Mouse (Mus musculus) testis, adult 2 months (tissue): ENCODE results near the gene Rrm1. TPM values are rescaled to one million over a fixed set of nuclear protein-coding genes. Genes with fewer than 3 reads are reported as not detected.

Experiments
- H3K27ac ChIP-seq: fragments of 200-500 bp; 2 replicates; pipeline ENCODE4 v1.5.1; 2012; ENCODE audit warnings: low read depth, low read length; ENCODE audit not compliant: control insufficient read depth, insufficient read depth
- H3K27me3 ChIP-seq: fragments of 200-500 bp; 2 replicates; pipeline ENCODE4 v1.6.1; 2012; ENCODE audit warnings: mild to moderate bottlenecking, low read length, moderate library complexity; ENCODE audit not compliant: control insufficient read depth, insufficient read depth
- H3K36me3 ChIP-seq: fragments of 200-500 bp; 2 replicates; pipeline ENCODE4 v1.6.1; 2012; ENCODE audit warnings: mild to moderate bottlenecking, low read length; ENCODE audit not compliant: control insufficient read depth, insufficient read depth
- H3K4me1 ChIP-seq: fragments of 200-500 bp; 2 replicates; pipeline ENCODE4 v1.6.1; 2012; ENCODE audit warnings: low read length; ENCODE audit not compliant: control insufficient read depth, insufficient read depth
- H3K4me3 ChIP-seq: fragments of 200-500 bp; 2 replicates; pipeline ENCODE4 v1.5.1; 2012; ENCODE audit warnings: low read depth, mild to moderate bottlenecking, low read length, moderate library complexity, mixed read lengths; ENCODE audit not compliant: control insufficient read depth
- CTCF ChIP-seq: fragments of 200-500 bp; IDR thresholded peaks from 2 replicates; pipeline ENCODE4 v1.5.1; 2012; ENCODE audit warnings: low read depth, mild to moderate bottlenecking, inconsistent platforms, low read length, moderate library complexity; ENCODE audit not compliant: control insufficient read depth, insufficient read depth, insufficient replicate concordance
- POLR2A ChIP-seq: fragments of 200-500 bp; IDR thresholded peaks from 2 replicates; pipeline ENCODE4 v1.6.1; 2012; ENCODE audit warnings: low read depth, mild to moderate bottlenecking, inconsistent platforms, low read length, moderate library complexity; ENCODE audit not compliant: control insufficient read depth
- polyA plus RNA-seq: library from polyadenylated mRNA; depleted of rRNA; stranded (reverse); fragments of >200 nt; gene quantifications from 2 replicates; pipeline ENCODE4 v1.2.3, GENCODE M21; 2012

Gene Rrm1
- polyA plus RNA-seq, 1 experiment = 27.6 TPM

GRCm38 (mm10) chr7:102444301-102444700 lies 2.8 kb downstream of the Rrm1 start:
- TF ChIP-seq CTCF = no peak
- TF ChIP-seq POLR2A = no peak
- peaks cover 1% of the 10 kb centered on the region; the same call in 1 of the 2 replicates for H3K36me3 ChIP-seq
- peaks cover 2% of the 10 kb centered on the region; the same call in 1 of the 2 replicates for H3K4me1 ChIP-seq
- H3K27me3 ChIP-seq = no peaks in the 10 kb centered on the region
- H3K27ac ChIP-seq = no peak overlapping the region
- no peak overlapping the region for H3K4me3 ChIP-seq

GRCm38 (mm10) chr7:102446438-102446837 lies 4.9 kb downstream of the Rrm1 start:
- TF ChIP-seq CTCF = no peak
- TF ChIP-seq POLR2A = no peak
- peaks cover 1% of the 10 kb centered on the region; the same call in 1 of the 2 replicates for H3K36me3 ChIP-seq

GRCm38 (mm10) chr7:102458618-102459380 lies 17.3 kb downstream of the Rrm1 start:
- Histone ChIP-seq H3K27me3 (no peaks in the 10 kb centered on the region), H3K4me1 (no peaks in the 10 kb centered on the region), H3K27ac (no peak overlapping the region), H3K4me3 (no peak overlapping the region), H3K36me3 (peaks cover 5% of the 10 kb centered on the region)
- TF ChIP-seq POLR2A = no peak
- no peak for TF ChIP-seq CTCF

More at GRCm38 (mm10) chr7:102446438-102446837, 4.9 kb downstream of the Rrm1 start:
- H3K27ac ChIP-seq = no peak overlapping the region
- no peak overlapping the region for H3K4me3 ChIP-seq
- H3K4me1 ChIP-seq = peaks cover 2% of the 10 kb centered on the region; the same call in 1 of the 2 replicates
- no peaks in the 10 kb centered on the region for H3K27me3 ChIP-seq

- no peak for TF ChIP-seq POLR2A
- TF ChIP-seq CTCF = no peak
- Histone ChIP-seq H3K27me3 (no peaks in the 10 kb centered on the region), H3K4me3 (no peak overlapping the region), H3K36me3 (peaks cover 5% of the 10 kb centered on the region), H3K27ac (peak overlapping the region; percentile 69), H3K4me1 (no peaks in the 10 kb centered on the region)
Measured at GRCm38 (mm10) chr7:102467566-102467965, 26.1 kb downstream of the Rrm1 start.

- H3K4me1 ChIP-seq = no peaks in the 10 kb centered on the region
- TF ChIP-seq CTCF = no peak
- no peak for TF ChIP-seq POLR2A
- H3K27ac ChIP-seq = no peak overlapping the region
- H3K27me3 ChIP-seq = no peaks in the 10 kb centered on the region
- no peak overlapping the region for H3K4me3 ChIP-seq
- H3K36me3 ChIP-seq = peaks cover 2% of the 10 kb centered on the region; the same call in 1 of the 2 replicates
Measured at GRCm38 (mm10) chr7:102472675-102473074, 31.2 kb downstream of the Rrm1 start.

- no peak overlapping the region for H3K4me3 ChIP-seq
- no peaks in the 10 kb centered on the region for H3K27me3 ChIP-seq
- peaks cover 2% of the 10 kb centered on the region; the same call in 1 of the 2 replicates for H3K4me1 ChIP-seq
- TF ChIP-seq POLR2A = no peak
- no peak for TF ChIP-seq CTCF
- no peak overlapping the region; the same call in 1 of the 2 replicates for H3K27ac ChIP-seq
- H3K36me3 ChIP-seq = peaks cover 2% of the 10 kb centered on the region; the same call in 1 of the 2 replicates
Measured at GRCm38 (mm10) chr7:102476601-102477000, 35.1 kb downstream of the Rrm1 start.

GRCm38 (mm10) chr7:102477377-102477776 lies 35.9 kb downstream of the Rrm1 start:
- Histone ChIP-seq H3K27ac (no peak overlapping the region), H3K36me3 (peaks cover 2% of the 10 kb centered on the region; the same call in 1 of the 2 replicates), H3K4me3 (no peak overlapping the region), H3K27me3 (no peaks in the 10 kb centered on the region), H3K4me1 (peaks cover 2% of the 10 kb centered on the region; the same call in 1 of the 2 replicates)
- TF ChIP-seq CTCF = no peak; the same call in 1 of the 2 replicates
